8 mouse cellular contexts compared by ENCODE assay signal in genomic region chr5:125382673-125383558, GRCm38 (mm10). TPM values are rescaled to one million over a fixed set of nuclear protein-coding genes. Genes with fewer than 3 reads are reported as not detected.
DNase-seq lines count a peak whose midpoint lies in the region; ATAC-seq and TF ChIP-seq lines count a peak whose summit lies in the region.

No protein-coding gene starts in this region.

- H3K9me3 ChIP-seq in embryonic facial prominence, embryonic 14.5 days (ENCODE audit: control insufficient read depth, low read length): no peaks in the 10 kb centered on the region
- H3K9me3 ChIP-seq in hindbrain, embryonic 10.5 days: no peaks in the 10 kb centered on the region
- H3K9me3 ChIP-seq in stomach, postnatal 0 days (ENCODE audit: control insufficient read depth, low read length): no peaks in the 10 kb centered on the region

- H3K4me3 ChIP-seq in embryonic facial prominence, embryonic 14.5 days (ENCODE audit: low read depth, low read length): no peak overlapping the region
- H3K4me3 ChIP-seq in hindbrain, embryonic 10.5 days: no peak overlapping the region
- no peak overlapping the region for H3K4me3 ChIP-seq in stomach, postnatal 0 days (ENCODE audit: low read depth, low read length)

- no peak for TF ChIP-seq EP300 in stomach, postnatal 0 days (optimal IDR thresholded peaks at IDR 0.05)

- H3K4me2 ChIP-seq in embryonic facial prominence, embryonic 14.5 days (ENCODE audit: low read depth, low read length): no peak overlapping the region
- H3K4me2 ChIP-seq in stomach, postnatal 0 days (replicated peaks; ENCODE audit: low read depth): no peak overlapping the region

- peak; percentile 83 for TF ChIP-seq CTCF in stomach, postnatal 0 days (IDR thresholded peaks at IDR 0.05; ENCODE audit: low read depth)

- H3K27me3 ChIP-seq in embryonic facial prominence, embryonic 14.5 days (replicated peaks; ENCODE audit: control insufficient read depth, insufficient read depth, low read length): no peaks in the 10 kb centered on the region
- H3K27me3 ChIP-seq in hindbrain, embryonic 10.5 days (ENCODE audit: insufficient read depth, poor library complexity, severe bottlenecking): no peaks in the 10 kb centered on the region
- H3K27me3 ChIP-seq in stomach, postnatal 0 days (ENCODE audit: control insufficient read depth, insufficient read depth, low read length): no peaks in the 10 kb centered on the region

- no peak overlapping the region for H3K9ac ChIP-seq in embryonic facial prominence, embryonic 14.5 days (ENCODE audit: low read depth, low read length)
- no peak overlapping the region for H3K9ac ChIP-seq in stomach, postnatal 0 days (ENCODE audit: low read length)

- peak; percentile 37 for DNase-seq in ovary, adult 18-20 months (ENCODE audit: low spot score)
- no peak for DNase-seq in ovary, postnatal 14 days (ENCODE audit: low spot score)
- peak; percentile 65 to 71 for DNase-seq in adrenal gland, postnatal 36 days
- DNase-seq in embryonic facial prominence, embryonic 14.5 days (ENCODE audit: low spot score): peak; percentile 75
- peak; percentile 59 for DNase-seq in hindbrain, embryonic 10.5 days (ENCODE audit: low spot score)
- DNase-seq in layer of hippocampus, postnatal 10 days (ENCODE audit: low spot score in 2 of 2): peak; percentile 71
- peak; percentile 67 for DNase-seq in stomach, postnatal 0 days (ENCODE audit: low spot score)

- H3K36me3 ChIP-seq in embryonic facial prominence, embryonic 14.5 days (ENCODE audit: control insufficient read depth, insufficient read depth, low read length): peaks cover 27% of the 10 kb centered on the region
- peaks cover 24% of the 10 kb centered on the region for H3K36me3 ChIP-seq in hindbrain, embryonic 10.5 days
- peaks cover 7% of the 10 kb centered on the region for H3K36me3 ChIP-seq in stomach, postnatal 0 days (ENCODE audit: control insufficient read depth, insufficient read depth, low read length)

- H3K4me1 ChIP-seq in embryonic facial prominence, embryonic 14.5 days (ENCODE audit: control insufficient read depth, insufficient read depth, low read length): 0 out of 2 replicates have a peak, but pooled peaks cover 5% of the 10 kb centered on the region
- H3K4me1 ChIP-seq in hindbrain, embryonic 10.5 days (replicated peaks): peaks cover 11% of the 10 kb centered on the region
- H3K4me1 ChIP-seq in stomach, postnatal 0 days (replicated peaks; ENCODE audit: control insufficient read depth, insufficient read depth): no peaks in the 10 kb centered on the region

- 48% methylated on average over 6 of the region's 6 CpGs for WGBS in embryonic facial prominence, embryonic 14.5 days
- WGBS in hindbrain, embryonic 10.5 days: 53% methylated on average over 6 of the region's 6 CpGs
- WGBS in stomach, postnatal 0 days: 32% methylated on average over 6 of the region's 6 CpGs

- peak; percentile 47 for ATAC-seq in embryonic facial prominence, embryonic 14.5 days (ENCODE audit: low read depth)
- ATAC-seq in megakaryocyte, adult 5-6 weeks (ENCODE audit: poor library complexity, severe bottlenecking): peak; percentile 64
- ATAC-seq in stomach, postnatal 0 days (ENCODE audit: low FRiP score, low TSS enrichment): peak; percentile 72

- H3K27ac ChIP-seq in embryonic facial prominence, embryonic 14.5 days (replicated peaks; ENCODE audit: low read depth, low read length): no peak overlapping the region
- no peak overlapping the region for H3K27ac ChIP-seq in hindbrain, embryonic 10.5 days
- 0 out of 2 replicates have a peak overlapping the region, but pooled peaks have one; percentile 2 for H3K27ac ChIP-seq in stomach, postnatal 0 days (replicated peaks)

RNA-seq across cellular contexts. Expression of gene Gm10382, which starts 6.2 kb away (rescaled TPM):
- total RNA-seq in adrenal gland, postnatal 36 days (2021): under 1 TPM; 0.23 to 0.40 TPM
- polyA plus RNA-seq in embryonic facial prominence, embryonic 14.5 days (2014; fragmentation: Nextera tagmentation; extraction: Ambion mirVana): 0.24 TPM in 1 of 2 replicates, not detected in the other
- polyA plus RNA-seq in hindbrain, embryonic 10.5 days (2016; fragmentation: Nextera tagmentation; extraction: Ambion mirVana): 0.52 and 0.86 TPM in 2 replicates
- under 1 TPM in 1 of 2 experiments, not detected in 1; 0.27 TPM for total RNA-seq in layer of hippocampus, postnatal 10 days (2021)
- not detected in 2 replicates for total RNA-seq in megakaryocyte, adult 5-6 weeks (2015)
- total RNA-seq in megakaryocyte, adult 5-6 weeks (2017): 0.11 TPM in 1 of 2 replicates, not detected in the other
- 0.51 and 0.56 TPM in 2 replicates for polyA plus RNA-seq in stomach, postnatal 0 days (2015; fragmentation: Nextera tagmentation; extraction: Ambion mirVana)

RNA-seq across cellular contexts. Expression of gene Ubc, which starts 7.1 kb away (rescaled TPM):
- 1,000 to 10,000 TPM; 1,428 to 1,489 TPM for total RNA-seq in adrenal gland, postnatal 36 days (2021)
- 879 and 1,077 TPM in 2 replicates for polyA plus RNA-seq in embryonic facial prominence, embryonic 14.5 days (2014; fragmentation: Nextera tagmentation; extraction: Ambion mirVana)
- polyA plus RNA-seq in hindbrain, embryonic 10.5 days (2016; fragmentation: Nextera tagmentation; extraction: Ambion mirVana): 928 and 1,134 TPM in 2 replicates
- 100 to 1,000 TPM; 760 to 831 TPM for total RNA-seq in layer of hippocampus, postnatal 10 days (2021)
- total RNA-seq in megakaryocyte, adult 5-6 weeks (2015): 260 and 265 TPM in 2 replicates
- 355 and 414 TPM in 2 replicates for total RNA-seq in megakaryocyte, adult 5-6 weeks (2017)
- 537 and 549 TPM in 2 replicates for polyA plus RNA-seq in stomach, postnatal 0 days (2015; fragmentation: Nextera tagmentation; extraction: Ambion mirVana)

RNA-seq across cellular contexts. Expression of gene Scarb1, which starts 42.0 kb away (rescaled TPM):
- 1,000 to 10,000 TPM; 1,867 to 4,652 TPM for total RNA-seq in adrenal gland, postnatal 36 days (2021)
- polyA plus RNA-seq in embryonic facial prominence, embryonic 14.5 days (2014; fragmentation: Nextera tagmentation; extraction: Ambion mirVana): 44.4 and 47.9 TPM in 2 replicates
- polyA plus RNA-seq in hindbrain, embryonic 10.5 days (2016; fragmentation: Nextera tagmentation; extraction: Ambion mirVana): 41.2 and 43.6 TPM in 2 replicates
- total RNA-seq in layer of hippocampus, postnatal 10 days (2021): 10 to 100 TPM; 55.4 to 56.7 TPM
- total RNA-seq in megakaryocyte, adult 5-6 weeks (2015): 88.7 and 92.9 TPM in 2 replicates
- 86.3 and 88.2 TPM in 2 replicates for total RNA-seq in megakaryocyte, adult 5-6 weeks (2017)
- 30.1 and 31.8 TPM in 2 replicates for polyA plus RNA-seq in stomach, postnatal 0 days (2015; fragmentation: Nextera tagmentation; extraction: Ambion mirVana)

RNA-seq across cellular contexts. Expression of gene Dhx37, which starts 51.0 kb away (rescaled TPM):
- 10 to 100 TPM; 16.3 to 21.9 TPM for total RNA-seq in adrenal gland, postnatal 36 days (2021)
- polyA plus RNA-seq in embryonic facial prominence, embryonic 14.5 days (2014; fragmentation: Nextera tagmentation; extraction: Ambion mirVana): 4.8 and 5.4 TPM in 2 replicates
- polyA plus RNA-seq in hindbrain, embryonic 10.5 days (2016; fragmentation: Nextera tagmentation; extraction: Ambion mirVana): 19.2 and 21.0 TPM in 2 replicates
- 10 to 100 TPM; 13.3 TPM for total RNA-seq in layer of hippocampus, postnatal 10 days (2021)
- total RNA-seq in megakaryocyte, adult 5-6 weeks (2015): 6.6 and 13.9 TPM in 2 replicates
- 15.7 and 29.0 TPM in 2 replicates for total RNA-seq in megakaryocyte, adult 5-6 weeks (2017)
- polyA plus RNA-seq in stomach, postnatal 0 days (2015; fragmentation: Nextera tagmentation; extraction: Ambion mirVana): 3.3 and 4.5 TPM in 2 replicates

RNA-seq across cellular contexts. Expression of gene Bri3bp, which starts 58.5 kb away (rescaled TPM):
- 10 to 100 TPM; 25.6 to 39.0 TPM for total RNA-seq in adrenal gland, postnatal 36 days (2021)
- 28.8 and 29.3 TPM in 2 replicates for polyA plus RNA-seq in embryonic facial prominence, embryonic 14.5 days (2014; fragmentation: Nextera tagmentation; extraction: Ambion mirVana)
- polyA plus RNA-seq in hindbrain, embryonic 10.5 days (2016; fragmentation: Nextera tagmentation; extraction: Ambion mirVana): 46.9 and 53.8 TPM in 2 replicates
- total RNA-seq in layer of hippocampus, postnatal 10 days (2021): 10 to 100 TPM; 82.6 to 87.9 TPM
- total RNA-seq in megakaryocyte, adult 5-6 weeks (2015): 46.8 and 49.2 TPM in 2 replicates
- 19.7 and 26.3 TPM in 2 replicates for total RNA-seq in megakaryocyte, adult 5-6 weeks (2017)
- 25.3 and 27.9 TPM in 2 replicates for polyA plus RNA-seq in stomach, postnatal 0 days (2015; fragmentation: Nextera tagmentation; extraction: Ambion mirVana)

Comparison
In these comparisons a context has a peak if more than half of its experiments do, and no peak if none do; other contexts are left out.
1. RNA of gene Scarb1, which starts 42.0 kb away (total RNA-seq): 1,867 to 4,652 TPM in adrenal gland, postnatal 36 days; 86.3 to 92.9 TPM in megakaryocyte, adult 5-6 weeks and 55.4 to 56.7 TPM in layer of hippocampus, postnatal 10 days; every median in the first group is over 10 times any median in the second.
2. Peak in every context shown above with its lines, with median percentiles within 50 percentile points of each other: ATAC-seq.